Mouse (Mus musculus) embryonic facial prominence, embryonic 13.5 days (tissue): ENCODE measurements around the gene Arl2bp. TPM values are rescaled to one million over a fixed set of nuclear protein-coding genes. Genes with fewer than 3 reads are reported as not detected.

Source experiments
- ATAC-seq: fragments of 200-750 bp; cut with Nextera tagmentation; 2 replicates; pipeline ENCODE4 v1.8.0; 2017; ENCODE audit warnings: low read depth; ENCODE audit not compliant: insufficient number of reproducible peaks, insufficient read depth, low FRiP score, low TSS enrichment
- H3K27ac ChIP-seq: fragments of 300-500 bp; sonication (generic); 2 replicates; pipeline ENCODE4 v1.5.1; 2015; ENCODE audit warnings: moderate library complexity, mild to moderate bottlenecking, inconsistent platforms
- H3K27me3 ChIP-seq: fragments of 300-500 bp; sonication (generic); 2 replicates; pipeline ENCODE4 v1.6.1; 2015; ENCODE audit warnings: mild to moderate bottlenecking, inconsistent platforms
- H3K36me3 ChIP-seq: fragments of 300-500 bp; sonication (generic); 2 replicates; pipeline ENCODE4 v1.6.1; 2015; ENCODE audit warnings: mild to moderate bottlenecking, inconsistent platforms
- H3K4me1 ChIP-seq: fragments of 300-500 bp; sonication (generic); 2 replicates; pipeline ENCODE4 v1.6.1; 2015; ENCODE audit warnings: inconsistent platforms
- H3K4me2 ChIP-seq: fragments of 300-500 bp; sonication (generic); 2 replicates; pipeline ENCODE4 v1.6.1; 2015; ENCODE audit warnings: moderate library complexity, mild to moderate bottlenecking, inconsistent platforms
- H3K4me3 ChIP-seq: fragments of 300-500 bp; sonication (generic); 2 replicates; pipeline ENCODE4 v1.5.1; 2015; ENCODE audit warnings: mild to moderate bottlenecking, inconsistent platforms
- H3K9ac ChIP-seq: fragments of 300-500 bp; sonication (generic); 2 replicates; pipeline ENCODE4 v1.6.1; 2015; ENCODE audit warnings: mild to moderate bottlenecking, inconsistent platforms
- H3K9me3 ChIP-seq: fragments of 300-500 bp; sonication (generic); 2 replicates; pipeline ENCODE4 v1.6.1; 2016; ENCODE audit warnings: inconsistent platforms
- WGBS: fragments of 180-500 bp; shearing (Covaris S2); methylation state at CpG from one replicate; pipeline ENCODE4 v1.1.7; 2015; ENCODE audit warnings: mixed read lengths; 5-methylcytosine and 5-hydroxymethylcytosine counted together
- polyA plus RNA-seq: library from polyadenylated mRNA; unstranded; fragments of >200 nt; fragmentation: Nextera tagmentation; extraction: Ambion mirVana; gene quantifications from 2 replicates; pipeline ENCODE4 v1.2.1, GENCODE M21; 2015

Gene Arl2bp
- polyA plus RNA-seq, 1 experiment from 2014 or later: 163 TPM

DNA sequence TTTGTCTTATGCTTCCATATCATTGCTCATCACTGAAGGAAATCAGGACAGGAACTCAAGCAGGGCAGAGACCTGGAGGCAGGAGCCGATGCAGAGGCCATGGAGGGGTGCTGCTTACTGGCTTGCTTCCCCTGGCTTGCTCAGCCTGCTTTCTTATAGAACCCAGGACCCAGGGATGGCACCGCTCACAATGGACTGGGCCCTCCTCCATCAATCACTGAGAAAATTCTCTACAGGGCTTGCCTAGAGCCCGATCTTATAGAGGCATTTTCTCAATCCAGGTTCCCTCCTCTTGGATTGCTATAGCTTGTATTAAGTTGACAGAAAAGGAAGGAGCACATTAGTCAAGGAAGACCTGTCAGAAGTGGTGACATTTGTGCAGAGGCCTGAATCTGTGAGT lies 30.2 kb downstream of the Arl2bp start:
- Histone ChIP-seq H3K9ac (no peak overlapping the region), H3K36me3 (no peaks in the 10 kb centered on the region), H3K27ac (no peak overlapping the region), H3K4me2 (peak overlapping the region; percentile 79), H3K4me3 (peak overlapping the region; percentile 49; the same call in 1 of the 2 replicates), H3K27me3 (peaks cover 64% of the 10 kb centered on the region), H3K9me3 (no peaks in the 10 kb centered on the region), H3K4me1 (peaks cover 26% of the 10 kb centered on the region)
- no peak for ATAC-seq
- WGBS: 51% methylated on average over 3 of the region's 3 CpGs

DNA sequence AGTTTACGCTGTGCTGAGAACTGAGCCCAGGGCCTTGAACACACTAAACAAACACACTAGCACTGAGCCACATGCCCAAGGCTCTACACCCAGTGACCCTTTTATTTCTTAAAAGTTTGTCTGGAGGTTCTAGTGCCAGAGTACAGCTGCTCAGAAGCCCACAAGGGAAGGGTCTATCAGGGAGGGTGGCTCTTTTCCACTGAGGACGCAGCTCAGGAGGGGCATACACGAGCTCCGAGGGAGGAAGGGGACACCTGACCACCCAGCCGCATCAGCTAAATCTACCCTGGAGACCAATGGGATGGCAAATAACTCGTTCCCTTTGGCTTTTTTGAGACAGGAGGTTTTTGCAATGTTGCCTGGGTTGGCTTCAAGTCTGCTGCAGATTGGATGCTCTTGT lies 31.6 kb downstream of the Arl2bp start:
- Histone ChIP-seq H3K4me3 (no peak overlapping the region), H3K4me1 (peaks cover 25% of the 10 kb centered on the region), H3K9ac (no peak overlapping the region), H3K4me2 (no peak overlapping the region), H3K9me3 (no peaks in the 10 kb centered on the region), H3K36me3 (no peaks in the 10 kb centered on the region), H3K27me3 (peaks cover 56% of the 10 kb centered on the region), H3K27ac (no peak overlapping the region)
- ATAC-seq: no peak
- WGBS: 80% methylated on average over 6 of the region's 6 CpGs

GRCm38 (mm10) chr8:94699366-94699765 lies 33.0 kb downstream of the Arl2bp start:
- Histone ChIP-seq H3K27me3 (peaks cover 41% of the 10 kb centered on the region), H3K4me2 (no peak overlapping the region), H3K4me1 (peaks cover 21% of the 10 kb centered on the region), H3K4me3 (no peak overlapping the region), H3K27ac (no peak overlapping the region), H3K36me3 (no peaks in the 10 kb centered on the region), H3K9ac (no peak overlapping the region), H3K9me3 (no peaks in the 10 kb centered on the region)
- WGBS: 69% methylated on average over 16 of the region's 16 CpGs
- no peak for ATAC-seq

- Histone ChIP-seq H3K27me3 (peaks cover 30% of the 10 kb centered on the region), H3K9me3 (no peaks in the 10 kb centered on the region), H3K4me2 (no peak overlapping the region), H3K4me3 (no peak overlapping the region), H3K36me3 (no peaks in the 10 kb centered on the region), H3K4me1 (peaks cover 12% of the 10 kb centered on the region), H3K9ac (no peak overlapping the region), H3K27ac (no peak overlapping the region)
- no peak for ATAC-seq
- 89% methylated on average over 4 of the region's 4 CpGs for WGBS
Observed at GRCm38 (mm10) chr8:94700421-94700935, 34.1 kb downstream of the Arl2bp start.

- Histone ChIP-seq H3K4me1 (peaks cover 4% of the 10 kb centered on the region; the same call in 1 of the 2 replicates), H3K4me3 (no peak overlapping the region), H3K27me3 (peaks cover 14% of the 10 kb centered on the region), H3K36me3 (no peaks in the 10 kb centered on the region), H3K9ac (no peak overlapping the region), H3K27ac (no peak overlapping the region), H3K9me3 (no peaks in the 10 kb centered on the region), H3K4me2 (peak overlapping the region; percentile 70; the same call in 1 of the 2 replicates)
- 73% methylated on average over 3 of the region's 3 CpGs for whole genome bisulfite sequencing
- no peak for ATAC-seq
Observed at GRCm38 (mm10) chr8:94702156-94702555, 35.8 kb downstream of the Arl2bp start.

- WGBS: under 1% methylated on average over 35 of the region's 35 CpGs
- Histone ChIP-seq H3K27me3 (peaks cover 6% of the 10 kb centered on the region; the same call in 1 of the 2 replicates), H3K4me3 (peak overlapping the region; percentile 53), H3K4me2 (peak overlapping the region; percentile 70), H3K9ac (peak overlapping the region; percentile 57), H3K4me1 (peaks cover 4% of the 10 kb centered on the region; the same call in 1 of the 2 replicates), H3K36me3 (no peaks in the 10 kb centered on the region), H3K27ac (peak overlapping the region; percentile 44; the same call in 1 of the 2 replicates), H3K9me3 (no peaks in the 10 kb centered on the region)
- ATAC-seq: peak; percentile 80
Observed at GRCm38 (mm10) chr8:94702844-94703813, 36.7 kb downstream of the Arl2bp start.

DNA sequence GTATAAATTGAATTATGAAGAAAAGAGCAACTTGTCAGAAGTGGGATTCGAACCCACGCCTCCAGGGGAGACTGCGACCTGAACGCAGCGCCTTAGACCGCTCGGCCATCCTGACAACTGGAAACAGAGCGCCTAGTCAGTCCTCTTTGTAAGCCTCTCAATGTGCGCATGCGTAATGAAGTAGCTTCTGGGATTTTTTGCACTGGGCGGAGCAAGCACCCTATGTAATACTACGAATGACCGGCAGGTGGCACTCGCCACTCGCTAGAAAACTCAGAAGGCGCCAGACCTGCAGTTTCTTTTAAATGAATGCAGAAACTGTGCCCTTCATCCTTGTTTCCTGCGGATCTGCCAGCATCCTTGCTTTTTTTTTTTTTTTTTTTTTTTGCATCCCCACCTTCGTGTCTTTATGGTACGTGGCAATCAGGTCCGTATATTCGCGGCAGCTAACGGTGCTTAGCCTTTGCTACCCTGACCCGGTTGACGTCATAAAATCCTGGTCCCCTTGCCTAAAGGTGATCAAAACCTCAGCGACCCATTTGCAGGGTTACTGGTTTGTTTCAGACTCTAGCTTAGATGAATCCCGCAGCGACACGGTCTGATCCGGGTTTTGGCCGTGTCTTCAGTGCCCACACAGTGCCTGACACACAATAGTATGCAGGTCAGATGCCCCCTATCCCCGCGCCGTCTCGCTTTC lies 37.7 kb downstream of the Arl2bp start:
- Histone ChIP-seq H3K36me3 (no peaks in the 10 kb centered on the region), H3K9ac (peak overlapping the region; percentile 65), H3K27me3 (0 out of 2 replicates have a peak, but pooled peaks cover under 1% of the 10 kb centered on the region), H3K4me3 (peak overlapping the region; percentile 53), H3K4me2 (peak overlapping the region; percentile 70), H3K9me3 (no peaks in the 10 kb centered on the region), H3K27ac (no peak overlapping the region), H3K4me1 (peaks cover 4% of the 10 kb centered on the region; the same call in 1 of the 2 replicates)
- peak; percentile 88 for ATAC-seq
- WGBS: under 1% methylated on average over 35 of the region's 35 CpGs

GRCm38 (mm10) chr8:94704669-94704984 lies 38.2 kb downstream of the Arl2bp start:
- Histone ChIP-seq H3K4me2 (peak overlapping the region; percentile 70), H3K36me3 (no peaks in the 10 kb centered on the region), H3K4me1 (peaks cover 8% of the 10 kb centered on the region), H3K27me3 (no peaks in the 10 kb centered on the region), H3K4me3 (peak overlapping the region; percentile 53), H3K27ac (no peak overlapping the region), H3K9ac (peak overlapping the region; percentile 65), H3K9me3 (no peaks in the 10 kb centered on the region)
- no peak for ATAC-seq
- 18% methylated on average over 9 of the region's 9 CpGs for WGBS

DNA sequence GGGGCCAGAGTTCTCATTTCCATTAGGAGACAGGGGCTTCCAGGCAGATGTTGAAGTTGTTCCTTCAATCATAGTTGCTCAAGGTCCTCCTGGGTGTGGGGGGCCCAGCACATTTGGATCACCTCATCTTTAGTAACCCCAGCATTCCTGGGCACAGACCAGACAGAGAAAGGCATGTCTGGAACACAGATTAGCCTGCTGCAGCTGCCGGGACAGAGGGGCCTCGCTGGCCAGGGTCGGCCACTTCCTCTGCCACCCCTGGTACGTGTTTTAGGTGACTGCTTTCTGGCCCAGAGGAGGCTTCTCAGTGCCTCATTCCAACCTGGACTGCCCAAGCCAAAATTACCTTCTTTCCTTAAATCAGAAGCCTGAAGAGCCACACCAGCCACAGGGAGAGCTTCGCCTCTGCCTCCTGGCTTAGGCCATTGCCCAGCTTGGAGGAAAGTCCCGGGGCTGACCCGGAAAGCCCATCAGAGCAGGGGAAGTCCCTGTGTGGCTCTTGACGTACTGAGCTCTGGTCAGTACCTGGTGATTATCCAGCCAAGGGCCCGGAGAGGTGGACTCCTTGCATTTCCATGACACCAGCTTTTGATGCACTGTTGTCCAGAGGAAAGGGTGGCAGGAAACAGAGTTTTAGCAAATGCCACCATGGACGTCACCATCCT lies 39.3 kb downstream of the Arl2bp start:
- Histone ChIP-seq H3K4me1 (peaks cover 8% of the 10 kb centered on the region), H3K9me3 (no peaks in the 10 kb centered on the region), H3K27me3 (no peaks in the 10 kb centered on the region), H3K4me3 (no peak overlapping the region), H3K4me2 (no peak overlapping the region), H3K36me3 (no peaks in the 10 kb centered on the region), H3K9ac (no peak overlapping the region), H3K27ac (no peak overlapping the region)
- WGBS: 76% methylated on average over 10 of the region's 10 CpGs
- ATAC-seq: no peak

DNA sequence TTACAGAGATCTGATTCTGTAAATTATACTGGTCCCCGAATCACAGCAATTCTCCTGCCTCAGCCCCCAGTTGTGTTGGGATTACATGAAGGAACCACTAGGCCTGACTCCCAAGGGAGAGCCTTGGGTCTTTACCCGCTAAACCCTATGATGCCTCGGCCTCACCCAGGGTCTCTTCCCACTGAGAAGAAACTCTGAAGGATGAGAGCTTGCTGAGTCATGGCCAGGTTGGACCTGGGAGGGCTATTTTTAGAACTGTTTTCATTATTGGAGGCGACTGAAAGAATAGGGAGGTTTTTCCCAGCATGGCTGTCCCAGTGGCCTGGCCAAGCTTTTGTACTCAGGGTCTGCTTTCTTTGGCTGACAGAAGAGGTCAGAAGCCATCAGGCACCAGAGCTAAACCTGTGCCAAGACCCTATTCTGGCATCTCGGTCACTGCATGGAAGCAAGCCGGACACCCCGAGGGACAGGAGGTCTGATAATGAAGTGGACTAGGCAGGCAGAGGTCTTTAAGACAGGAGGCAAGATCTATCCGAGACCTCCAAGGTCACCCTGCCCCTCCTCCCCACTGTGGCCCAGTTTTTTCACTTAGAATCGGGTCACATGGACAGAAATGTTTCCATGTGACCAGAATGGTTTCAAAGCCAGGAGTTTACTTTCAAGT lies 40.5 kb downstream of the Arl2bp start:
- Histone ChIP-seq H3K9ac (no peak overlapping the region), H3K4me3 (no peak overlapping the region), H3K27ac (no peak overlapping the region), H3K27me3 (no peaks in the 10 kb centered on the region), H3K36me3 (no peaks in the 10 kb centered on the region), H3K9me3 (no peaks in the 10 kb centered on the region), H3K4me1 (peaks cover 12% of the 10 kb centered on the region), H3K4me2 (no peak overlapping the region)
- no peak for ATAC-seq
- 77% methylated on average over 9 of the region's 9 CpGs for WGBS

DNA sequence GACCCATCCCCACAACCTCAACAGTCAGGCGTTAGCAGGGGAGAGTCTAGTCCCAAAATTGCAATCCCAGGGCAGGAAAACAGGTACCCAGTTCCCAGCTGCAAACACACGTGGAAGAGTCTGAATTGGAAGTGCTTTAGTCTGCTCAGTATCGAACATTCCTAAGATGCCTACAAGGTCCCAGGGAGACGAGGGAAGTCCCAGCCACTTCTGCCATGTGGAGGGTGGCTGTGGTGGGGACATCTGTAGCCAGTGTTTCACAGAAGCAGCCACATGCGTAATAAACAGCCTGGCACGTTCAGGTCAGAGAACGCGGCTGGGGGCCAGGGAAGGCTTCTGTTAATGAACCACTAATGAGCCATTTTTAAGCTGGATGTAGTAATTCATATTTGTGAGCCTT lies 43.9 kb downstream of the Arl2bp start:
- Histone ChIP-seq H3K36me3 (no peaks in the 10 kb centered on the region), H3K27ac (no peak overlapping the region), H3K4me1 (peaks cover 8% of the 10 kb centered on the region), H3K9me3 (no peaks in the 10 kb centered on the region), H3K9ac (no peak overlapping the region), H3K4me2 (no peak overlapping the region), H3K4me3 (no peak overlapping the region), H3K27me3 (no peaks in the 10 kb centered on the region)
- no peak for ATAC-seq
- 59% methylated on average over 8 of the region's 8 CpGs for WGBS
